Mouse (Mus musculus) CH12F3 (cell line): ENCODE data around the gene Abcc3.

ENCODE experiments used
- in situ Hi-C: fragments of 300-500 bp; cut with MboI; formaldehyde crosslinking; loops from 2 replicates; pipeline ENCODE4 v1.14.3; 2020; ENCODE audit warnings: low sequenced_read_pairs

Gene Abcc3

DNA sequence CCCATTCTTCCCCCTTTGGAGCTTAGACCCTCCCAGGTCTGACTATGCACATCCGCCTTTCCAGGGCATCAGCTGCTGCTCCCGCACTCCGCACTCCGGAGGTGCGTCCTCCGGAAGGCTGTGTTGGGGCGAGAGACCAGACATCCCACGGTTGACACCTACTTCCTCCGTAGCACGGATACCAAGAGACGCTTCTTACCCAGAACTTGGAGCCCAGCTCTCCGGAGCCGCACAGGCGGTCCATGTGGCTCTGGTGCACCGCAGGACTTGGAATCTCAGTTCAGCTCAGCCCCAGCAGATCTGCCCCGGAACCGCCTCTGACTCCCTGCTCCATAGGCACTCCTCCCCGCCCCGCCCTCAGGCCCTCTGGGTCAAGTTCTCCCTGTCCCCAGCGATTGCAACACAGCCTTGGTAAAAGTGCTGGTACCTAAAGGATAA, at the start of gene Abcc3:
Abcc3 (minus strand) TSS at position 326 of the 438 bp plus-strand sequence.
- in situ Hi-C loops = no loop called here

DNA sequence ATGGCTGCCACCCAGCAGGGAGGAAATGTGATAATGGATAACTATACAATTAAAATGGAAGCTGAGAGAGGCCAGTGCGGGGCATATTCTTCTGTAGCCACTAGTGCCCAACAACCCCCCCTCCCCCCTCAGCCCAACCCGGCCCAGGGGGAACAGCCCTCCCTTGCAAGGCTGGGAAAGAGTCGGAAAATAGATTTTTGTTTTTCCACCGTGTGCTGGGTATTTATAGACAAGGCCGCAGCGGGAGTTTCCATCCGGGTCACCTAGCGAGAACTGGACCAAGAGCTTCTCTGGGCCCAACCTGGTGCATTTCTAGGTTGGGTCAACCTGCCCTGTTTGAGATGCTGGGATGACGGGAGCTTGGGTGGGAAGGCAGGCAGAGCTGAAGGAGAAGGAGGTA, 49.0 kb upstream of the Abcc3 start:
- in situ Hi-C loops = no loop called here

DNA sequence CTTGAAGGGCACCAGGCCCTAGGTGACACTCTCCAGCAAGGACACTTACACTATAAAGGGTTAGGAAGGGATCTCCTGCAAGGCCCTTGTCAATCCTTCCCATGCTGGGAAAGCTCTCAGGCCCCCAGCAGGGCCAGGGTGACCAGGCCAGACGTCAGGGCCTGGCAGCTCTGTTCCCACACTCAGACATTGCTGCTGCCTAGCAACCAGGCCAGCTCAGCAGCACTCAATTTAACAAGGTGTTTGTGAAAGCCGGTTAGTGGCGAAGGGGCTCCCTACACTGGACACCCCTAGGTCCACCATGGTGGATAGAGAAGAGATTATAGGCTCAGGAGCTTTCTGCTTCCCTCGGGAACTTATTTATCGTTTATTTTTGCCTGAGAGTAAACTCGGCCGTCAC, 48.3 kb upstream of the Abcc3 start:
- in situ Hi-C loops = no loop called here

DNA sequence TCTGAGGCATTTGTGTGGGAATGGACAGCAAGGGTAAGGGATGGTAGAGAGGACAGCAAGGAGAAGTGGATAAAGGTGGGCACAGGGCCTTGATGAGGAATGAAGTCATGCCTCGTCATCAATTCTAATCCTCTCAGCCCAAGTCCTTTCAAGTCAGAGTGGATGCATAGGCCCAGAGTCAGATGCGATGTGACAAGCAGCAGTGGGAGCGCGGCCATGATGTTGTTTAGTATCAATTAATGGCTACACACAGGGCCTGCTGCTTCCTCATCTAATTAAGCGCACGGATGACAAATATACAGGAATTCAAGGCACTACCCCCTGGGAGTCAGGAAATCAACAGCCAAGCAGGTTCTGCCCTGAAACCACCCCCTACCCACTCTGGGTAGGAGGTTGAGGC, 47.6 kb upstream of the Abcc3 start:
- in situ Hi-C loops = no loop called here

DNA sequence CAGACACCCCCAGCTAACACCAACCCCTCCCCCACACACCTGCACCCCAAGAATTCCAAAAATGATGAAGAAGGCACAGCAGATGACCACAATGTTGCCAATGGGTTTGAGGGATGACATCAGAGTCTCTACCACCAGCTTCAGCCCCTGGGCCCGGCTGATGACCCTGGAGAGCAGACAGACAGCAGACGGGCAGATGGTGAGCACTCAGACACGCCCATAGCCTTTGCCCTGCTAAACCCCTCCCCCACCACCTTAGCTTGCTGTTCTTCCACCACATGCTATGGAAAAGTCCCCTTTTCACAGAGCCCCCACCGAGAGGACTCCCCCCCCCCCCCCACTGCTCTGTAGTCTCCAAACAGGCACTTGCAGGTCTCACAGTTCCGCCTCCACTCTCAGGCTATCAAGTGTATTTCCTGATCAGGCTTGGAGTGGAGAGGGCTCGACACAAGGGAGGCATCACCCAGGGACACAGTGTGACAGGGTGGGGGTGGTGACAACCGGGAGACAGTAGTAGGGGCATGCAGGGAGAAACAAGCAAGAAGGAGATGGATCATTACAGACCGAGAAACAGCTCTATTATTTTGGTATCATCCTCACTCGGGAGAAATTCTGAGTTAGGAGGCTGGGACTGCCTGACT, 36.3 kb upstream of the Abcc3 start:
- in situ Hi-C loops = loop anchor here (5.0 kb wide), 1 partner anchor 53 kb away; no protein-coding TSS in a partner anchor

DNA sequence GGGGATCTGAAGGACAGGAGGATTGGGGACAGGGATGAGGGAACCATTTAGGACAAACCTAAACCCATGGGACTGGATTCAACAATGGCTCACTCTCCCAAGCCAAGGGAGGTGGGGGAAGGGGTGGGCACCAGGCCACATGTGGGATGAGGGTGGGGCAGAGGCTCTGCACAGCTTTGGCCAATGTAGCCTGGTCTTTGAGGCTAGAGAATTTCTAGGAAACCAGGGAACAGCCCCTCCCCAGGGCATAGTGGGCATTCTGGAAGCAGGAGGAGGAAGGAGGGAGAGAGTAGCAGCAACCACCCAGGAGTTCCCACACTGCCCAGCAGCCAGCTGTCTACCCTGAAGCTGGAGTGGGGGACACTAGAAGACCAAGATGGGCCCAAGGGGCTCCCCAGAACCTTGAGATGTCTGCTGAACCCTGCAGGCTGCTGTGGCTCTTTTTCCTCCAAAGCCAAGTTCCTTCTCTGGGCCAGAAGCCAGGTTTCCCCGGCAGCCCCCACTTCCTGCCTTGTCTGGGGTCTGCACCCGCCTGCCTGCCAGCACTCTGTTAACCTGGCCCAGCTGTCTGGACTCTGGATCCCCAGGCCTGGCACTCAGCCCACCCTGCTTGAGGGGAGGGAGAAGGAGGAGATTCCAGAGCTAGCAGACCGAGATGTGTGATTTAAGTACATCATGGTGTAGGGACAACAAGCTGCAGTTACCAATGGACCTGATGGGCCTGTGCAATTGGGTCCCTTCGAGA, 35.5 kb upstream of the Abcc3 start:
- in situ Hi-C loops = loop anchor here (5.0 kb wide), 1 partner anchor 54 kb away; no protein-coding TSS in a partner anchor

DNA sequence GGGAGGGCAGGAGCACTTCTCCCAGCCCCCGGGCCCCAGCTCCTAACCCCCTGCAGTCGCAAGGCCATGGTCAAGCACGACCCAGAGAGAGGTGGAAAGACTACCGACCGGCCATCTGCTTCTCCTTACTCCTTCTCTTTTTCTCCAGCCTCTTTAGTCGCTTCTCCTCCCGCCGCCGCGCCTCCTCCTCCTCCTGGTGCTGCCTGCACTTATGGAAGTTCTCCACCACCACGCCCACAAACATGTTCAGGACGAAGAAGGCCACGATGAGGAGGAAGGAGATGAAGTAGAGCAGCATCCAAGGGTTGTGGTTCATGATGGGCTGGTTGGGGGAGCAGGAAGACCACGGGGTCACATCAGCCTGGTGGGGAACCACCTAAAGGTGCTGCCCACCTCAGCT, 32.9 kb upstream of the Abcc3 start:
- in situ Hi-C loops = loop anchor here (5.0 kb wide), 1 partner anchor 57 kb away; no protein-coding TSS in a partner anchor

DNA sequence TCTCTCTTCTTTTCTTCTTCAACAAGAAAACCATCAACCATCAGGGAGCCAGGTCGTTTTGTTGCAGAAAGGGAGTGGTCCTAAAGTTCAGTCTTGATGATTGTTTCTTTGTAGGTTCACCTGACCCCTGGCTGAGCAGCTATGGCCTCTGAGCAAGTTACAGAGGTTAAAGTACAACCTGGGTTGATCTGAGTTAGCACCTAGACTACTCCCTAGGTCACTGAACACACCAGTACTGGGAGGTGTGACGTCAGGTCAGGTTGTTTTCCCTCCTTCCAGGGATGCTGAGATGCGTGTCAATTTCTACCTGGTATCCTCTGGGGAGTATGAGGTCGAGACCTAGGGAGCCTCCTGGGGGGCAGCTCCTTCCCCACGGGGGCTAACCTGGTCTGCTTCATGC, 32.4 kb upstream of the Abcc3 start:
- in situ Hi-C loops = loop anchor here (5.0 kb wide), 1 partner anchor 57 kb away; no protein-coding TSS in a partner anchor

DNA sequence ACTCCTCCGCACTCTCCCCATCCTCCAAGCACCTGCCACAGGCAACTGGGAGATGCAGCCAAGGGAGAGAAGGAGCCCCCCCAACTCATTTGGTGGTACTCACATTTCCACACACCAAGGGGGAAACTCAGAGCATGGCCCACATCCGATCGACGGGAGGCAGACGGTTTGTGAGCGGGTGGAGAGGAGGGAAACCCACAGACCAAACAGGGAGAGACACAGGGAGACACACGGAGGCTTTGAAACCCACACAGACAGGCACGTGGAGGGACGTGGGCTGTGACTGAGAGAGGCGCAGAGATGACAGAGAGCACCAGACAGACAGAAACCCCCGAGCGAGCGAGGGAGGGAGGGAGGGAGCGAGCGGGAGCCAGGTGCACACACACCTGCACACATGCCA, 31.6 kb upstream of the Abcc3 start:
- in situ Hi-C loops = no loop called here

DNA sequence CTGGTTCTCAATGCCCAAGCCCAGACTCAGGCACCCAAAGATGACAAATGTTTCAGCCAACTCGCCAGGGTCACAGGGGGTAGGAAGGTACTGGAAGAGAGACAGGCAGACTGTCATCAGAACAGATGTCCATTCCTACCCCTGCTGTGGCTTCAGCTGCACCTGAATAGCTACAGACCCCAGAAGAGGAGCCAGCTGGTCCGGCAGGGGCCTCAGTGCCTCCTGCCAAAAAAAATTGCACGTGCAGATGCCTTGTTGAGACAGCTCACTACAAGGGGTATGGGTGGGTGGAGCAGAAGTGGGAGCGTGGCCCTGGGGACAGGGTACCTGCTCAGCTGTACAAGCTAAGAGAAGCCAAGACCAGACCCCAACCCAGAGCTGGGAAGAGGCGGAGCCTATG, 31.1 kb upstream of the Abcc3 start:
- in situ Hi-C loops = no loop called here

DNA sequence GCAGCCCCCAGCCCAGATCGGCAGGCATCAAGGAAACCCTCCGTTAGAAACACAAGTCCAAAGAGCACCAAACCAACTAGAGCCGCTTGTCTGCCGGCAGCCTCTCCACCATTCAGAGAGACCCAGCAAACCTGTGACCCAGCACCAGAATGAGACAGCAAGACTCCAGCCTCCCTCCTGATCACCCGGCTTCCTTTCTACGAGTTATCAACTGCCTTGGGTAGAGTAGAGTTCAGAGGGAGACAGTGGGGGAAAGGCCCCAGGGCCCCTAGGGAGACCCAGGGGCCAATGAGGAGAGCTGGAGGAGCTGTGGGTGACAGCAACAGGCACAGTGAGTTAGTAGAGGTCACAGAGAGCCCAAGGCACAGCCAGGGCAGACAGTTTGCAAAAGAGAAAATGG, 28.2 kb upstream of the Abcc3 start:
- in situ Hi-C loops = no loop called here

DNA sequence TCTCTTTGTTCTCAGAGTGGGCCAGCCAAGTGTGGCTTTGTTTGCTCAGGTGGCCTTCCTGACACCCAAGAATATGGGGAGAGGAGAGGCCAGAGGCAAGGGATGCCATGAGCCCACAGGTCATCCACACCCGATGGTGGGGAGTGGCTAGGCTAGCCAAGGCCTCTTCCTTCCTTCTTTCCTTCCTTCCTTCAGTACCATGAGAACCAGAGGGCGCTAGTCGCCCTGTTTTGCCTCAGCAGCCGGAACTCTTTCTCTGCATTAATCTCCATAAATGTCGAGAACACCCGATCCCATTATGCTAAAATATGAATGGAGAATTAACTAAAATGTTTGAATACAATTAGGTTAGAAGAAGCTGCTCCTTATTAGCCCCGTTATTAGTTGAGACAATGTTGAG, 27.5 kb upstream of the Abcc3 start:
- in situ Hi-C loops = no loop called here

DNA sequence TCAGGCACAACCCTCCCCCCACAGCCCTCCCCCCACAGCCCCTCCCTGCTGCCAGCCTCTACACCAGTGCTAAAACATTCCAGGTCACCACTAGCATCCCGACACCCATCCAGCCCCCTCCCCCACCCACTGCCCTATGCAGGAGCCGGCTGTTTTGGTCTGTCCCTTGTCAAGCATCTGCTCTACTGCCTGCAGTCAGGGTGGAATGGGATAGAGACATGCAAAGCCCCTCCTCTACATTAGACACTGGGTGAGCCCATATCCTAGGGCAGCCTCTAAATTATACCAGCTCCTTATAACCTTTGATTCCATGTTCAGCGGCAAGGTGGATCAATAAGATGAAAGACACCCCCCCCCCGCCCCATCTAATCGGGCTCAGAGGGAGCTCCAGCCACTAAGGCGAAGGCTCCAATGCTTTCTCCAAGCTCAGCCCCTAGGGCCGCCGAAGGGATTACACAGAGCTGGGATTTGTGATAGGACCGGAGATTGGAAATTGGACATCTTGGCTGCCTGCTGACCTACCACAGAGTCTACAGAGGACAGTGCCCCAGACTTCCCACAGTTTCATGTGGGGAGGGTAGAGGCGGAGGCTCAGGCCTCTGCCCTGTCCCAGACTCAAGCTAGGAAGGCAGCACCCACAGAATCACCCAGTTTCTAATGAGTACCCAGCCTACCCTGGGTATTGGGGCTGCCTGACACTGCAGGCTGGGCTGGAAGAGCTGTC, 26.4 kb upstream of the Abcc3 start:
- in situ Hi-C loops = no loop called here

DNA sequence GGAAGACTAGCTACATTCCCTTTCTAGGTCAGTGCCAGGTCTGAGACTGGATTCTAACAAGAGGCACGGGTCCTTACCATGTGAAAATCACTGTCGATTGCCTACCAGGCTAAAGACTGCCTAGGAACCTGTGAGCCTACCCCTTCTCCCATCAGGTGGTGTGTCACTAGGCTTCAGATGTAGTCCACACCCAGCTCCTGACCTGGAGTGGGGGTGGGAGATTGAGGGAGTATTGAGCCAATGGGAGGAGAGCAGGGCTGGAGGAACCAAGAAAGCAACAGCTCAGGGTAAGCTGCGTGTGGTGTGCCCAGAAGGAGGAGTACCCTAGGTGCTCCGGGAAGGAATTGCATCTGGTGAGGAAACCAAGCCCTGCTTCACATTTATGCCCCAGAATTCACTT, 21.2 kb upstream of the Abcc3 start:
- in situ Hi-C loops = no loop called here

DNA sequence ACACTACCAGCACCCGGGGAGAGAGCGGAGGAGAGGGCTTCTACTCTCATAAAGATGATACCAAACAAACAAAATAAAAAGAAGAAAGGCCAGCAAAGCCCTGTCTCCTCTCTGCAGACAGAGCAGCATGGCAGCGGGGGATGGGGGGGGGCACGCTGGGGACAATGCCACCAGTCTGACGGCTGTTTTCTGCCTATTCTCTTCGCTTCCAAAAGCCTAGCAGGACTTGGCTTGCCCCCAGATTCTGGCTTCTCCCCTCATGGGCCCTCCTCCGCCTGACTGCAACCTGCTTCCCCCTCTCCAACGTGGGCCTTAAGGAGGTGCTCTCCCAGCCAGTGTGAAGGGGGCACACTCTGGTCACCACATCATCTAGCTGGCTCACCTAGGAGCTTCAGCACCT, 20.7 kb upstream of the Abcc3 start:
- in situ Hi-C loops = no loop called here

DNA sequence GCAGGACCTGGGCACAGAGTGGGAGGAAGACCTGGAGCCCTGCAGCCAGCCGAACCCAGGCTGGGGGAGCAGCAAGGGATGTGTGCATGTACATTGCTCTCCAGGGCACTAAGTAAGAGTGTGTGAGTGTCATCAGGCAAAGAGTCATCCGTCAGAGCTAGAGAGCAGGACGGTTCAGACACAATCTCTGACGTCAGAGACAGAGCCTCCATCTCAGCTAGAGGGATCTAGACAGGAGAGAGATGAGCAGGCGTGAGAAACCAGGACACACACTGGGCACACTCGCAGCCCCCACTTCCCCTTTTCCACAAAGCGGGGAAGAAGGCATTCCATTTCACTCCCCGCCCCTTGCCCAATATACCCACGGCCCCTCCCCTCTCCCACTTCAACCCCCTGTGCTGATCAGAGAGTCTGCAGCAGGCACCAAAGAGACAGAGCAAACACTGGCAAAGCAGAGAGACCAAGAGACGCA, 20.2 kb upstream of the Abcc3 start:
- in situ Hi-C loops = no loop called here

DNA sequence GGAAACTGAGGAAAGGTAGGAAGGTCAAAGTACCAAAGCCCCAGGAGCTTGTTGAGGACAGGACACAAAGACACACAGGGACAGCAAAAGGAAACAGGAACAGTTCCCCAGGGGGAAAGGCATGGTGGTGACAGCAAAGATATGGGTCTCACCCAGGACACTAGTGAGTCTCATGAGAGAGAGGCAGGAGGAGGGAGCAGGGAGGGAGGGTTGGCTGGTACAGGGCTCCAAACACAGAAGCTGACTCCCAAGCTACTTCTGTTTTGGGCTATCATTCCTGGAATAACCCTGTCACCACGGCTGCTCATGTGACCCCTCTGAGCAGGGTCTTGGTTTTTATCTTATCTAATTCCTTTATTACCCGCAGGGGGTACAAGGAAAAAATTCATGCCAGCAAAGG, 19.8 kb upstream of the Abcc3 start:
- in situ Hi-C loops = no loop called here

DNA sequence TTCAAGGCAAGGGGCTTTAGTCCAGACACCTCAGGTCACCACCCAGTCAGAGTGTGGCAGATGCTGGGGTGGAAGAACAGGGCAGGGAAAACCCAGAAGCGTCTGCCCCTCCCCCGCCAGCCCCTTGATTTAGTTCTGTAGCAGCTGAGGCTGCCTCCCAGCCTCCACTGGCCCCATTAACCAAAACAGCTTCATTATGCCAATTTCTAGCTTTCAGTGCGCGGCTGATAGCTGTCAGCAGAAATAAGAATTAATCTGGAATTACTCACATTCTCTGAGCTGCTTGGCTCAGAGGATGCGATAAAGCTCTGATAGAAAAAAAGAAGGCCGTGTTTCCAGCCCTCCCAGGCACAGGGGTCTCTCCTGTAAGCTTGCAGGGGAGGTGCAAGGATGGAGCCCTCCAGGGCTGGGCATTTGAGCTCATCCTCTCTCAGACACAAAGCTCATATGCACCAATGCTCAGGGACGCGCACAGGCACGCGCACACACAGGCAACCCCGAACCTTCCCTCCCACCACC, 15.1 kb upstream of the Abcc3 start:
- in situ Hi-C loops = no loop called here

DNA sequence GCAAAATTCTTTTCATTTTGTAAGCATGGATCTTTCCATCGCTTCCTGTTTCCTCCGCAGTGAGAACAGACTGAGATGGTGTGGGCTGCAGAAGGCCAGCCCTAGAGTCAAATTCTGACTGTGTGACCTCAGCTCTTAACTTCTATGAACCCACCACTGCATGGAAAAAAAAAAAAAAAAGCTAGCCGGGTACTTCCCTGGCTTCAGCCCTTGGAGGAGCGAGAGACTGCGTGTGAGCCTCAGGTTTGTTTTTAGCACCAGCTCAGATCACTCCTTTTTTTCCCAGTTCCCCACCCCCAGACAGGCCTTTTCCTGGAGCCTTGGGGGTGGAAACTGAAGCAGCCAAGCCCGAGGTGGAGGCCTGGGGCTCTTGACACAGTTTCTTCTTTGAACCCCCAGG, 12.6 kb upstream of the Abcc3 start:
- in situ Hi-C loops = no loop called here

DNA sequence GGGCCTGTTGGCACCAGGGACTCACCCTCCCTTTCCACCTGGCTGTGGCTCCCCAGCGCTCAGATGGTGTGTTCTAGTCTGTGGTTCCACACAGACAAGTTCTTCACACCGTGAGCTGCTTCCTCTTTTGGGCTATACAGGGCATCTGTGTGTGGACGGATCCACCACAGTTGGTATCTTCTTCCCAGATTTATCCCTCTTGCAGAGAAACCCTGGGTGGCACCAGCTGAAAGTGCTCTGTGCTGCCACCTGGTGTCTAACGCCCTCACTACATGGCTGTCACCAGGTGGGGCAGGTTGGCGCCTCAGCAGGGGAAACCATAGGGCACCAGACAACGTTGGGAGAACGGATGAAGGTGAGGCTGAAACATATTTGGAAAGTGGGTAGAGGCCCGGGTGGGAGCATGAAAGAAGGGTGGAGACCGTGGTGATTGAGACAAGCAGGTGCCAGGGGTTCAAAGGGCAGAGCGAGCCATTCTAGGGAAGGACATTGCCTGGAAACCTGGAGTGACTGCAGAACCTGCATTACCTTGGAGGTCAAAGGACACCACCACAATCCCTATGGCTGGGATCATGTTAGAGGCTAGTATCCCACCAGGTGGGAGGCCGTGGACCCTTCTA, 12.0 kb upstream of the Abcc3 start:
- in situ Hi-C loops = no loop called here

DNA sequence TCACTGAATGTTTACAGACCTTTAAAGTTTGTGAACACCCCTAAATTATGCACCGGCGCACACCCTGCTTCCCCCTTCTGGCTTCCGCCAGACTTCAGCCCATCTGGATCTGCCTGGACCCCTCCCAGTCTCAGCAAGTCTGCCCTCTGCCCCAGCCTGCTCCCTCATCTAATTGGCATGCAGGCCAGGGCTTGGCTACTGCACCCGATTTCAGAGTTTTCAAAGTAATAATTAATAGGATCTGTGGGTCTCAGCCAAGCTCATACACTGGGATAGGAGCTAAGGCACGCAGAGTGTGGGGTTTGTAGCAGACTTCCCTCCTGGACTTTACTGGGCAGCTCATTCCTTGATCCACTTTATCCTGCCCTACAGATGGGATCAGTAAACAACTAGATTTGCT, 11.4 kb upstream of the Abcc3 start:
- in situ Hi-C loops = no loop called here
